Mouse (Mus musculus): ENCODE results near the gene Cep128. TPM values are rescaled to one million over a fixed set of nuclear protein-coding genes. Genes with fewer than 3 reads are reported as not detected.

The Cep128 gene
- total and polyA plus RNA-seq, 3 experiments = 8.9 to 16.1 (median 13.5) TPM

DNA sequence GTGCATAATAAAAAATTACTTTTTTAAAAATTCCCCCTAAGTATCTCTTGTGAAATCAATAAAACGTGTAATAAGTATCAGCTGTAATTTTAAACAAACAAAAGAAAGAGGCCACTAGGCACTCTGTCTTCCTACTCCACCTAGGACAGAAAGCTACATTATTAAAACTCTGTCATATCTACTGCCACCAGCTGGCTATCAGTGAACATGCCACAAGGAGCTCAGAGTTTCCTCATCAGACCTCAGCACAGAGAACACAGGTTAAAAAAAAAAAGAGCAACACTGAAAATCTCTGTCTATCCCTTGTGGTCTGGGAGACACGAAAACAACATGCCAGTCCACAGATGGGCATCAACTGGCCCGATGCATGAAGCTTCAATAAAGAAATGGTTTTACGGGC lies 295.9 kb downstream of the Cep128 start:
- H3K36me3 ChIP-seq (replicated peaks in 1 of 2; ENCODE audit: control insufficient read depth in 1 of 2, insufficient read depth in 1 of 2, low read length in 1 of 2) = peaks cover 0 to 4% of the 10 kb centered on the region in 2 experiments
- no peak overlapping the region for H3K27ac ChIP-seq (ENCODE audit: insufficient read depth, low read depth)
- no peak overlapping the region for H3K9ac ChIP-seq (ENCODE audit: insufficient read depth, low read depth)
- no peak for TF ChIP-seq RCOR1 (conservative IDR thresholded peaks at IDR 0.05; ENCODE audit: low read depth, low read length)
- no peak for TF ChIP-seq TCF12 (IDR thresholded peaks at IDR 0.05; ENCODE audit: low read depth, low read length)
- TF ChIP-seq ETS1 (conservative IDR thresholded peaks at IDR 0.05; ENCODE audit: low read depth, low read length) = no peak
- TF ChIP-seq USF2 (conservative IDR thresholded peaks at IDR 0.05; ENCODE audit: low read depth, low read length) = no peak
- TF ChIP-seq ZNF384 (IDR thresholded peaks at IDR 0.05; ENCODE audit: low read depth, low read length) = no peak
- no peak for TF ChIP-seq UBTF (IDR thresholded peaks at IDR 0.05; ENCODE audit: low read depth, low read length)
- no peak for TF ChIP-seq NRF1 (IDR thresholded peaks at IDR 0.05; ENCODE audit: low read depth, low read length)
- peak; percentile 41 for TF ChIP-seq SMC3 (IDR thresholded peaks at IDR 0.05; ENCODE audit: low read depth, low read length)
- no peak for TF ChIP-seq ZMIZ1 (IDR thresholded peaks at IDR 0.05; ENCODE audit: low read depth, low read length)
- no peak for TF ChIP-seq ZC3H11A (IDR thresholded peaks at IDR 0.05; ENCODE audit: low read depth, low read length)
- TF ChIP-seq MYC (IDR thresholded peaks at IDR 0.05; ENCODE audit: low read depth, low read length) = no peak
- TF ChIP-seq HCFC1 (IDR thresholded peaks at IDR 0.05; ENCODE audit: low read depth, low read length) = no peak
- peak; percentile 30 for TF ChIP-seq RAD21 (IDR thresholded peaks at IDR 0.05; ENCODE audit: low read depth, low read length)
- no peak for TF ChIP-seq IRF4 (IDR thresholded peaks at IDR 0.05; ENCODE audit: low read depth, low read length)
- no peak for TF ChIP-seq NELFE (IDR thresholded peaks at IDR 0.05; ENCODE audit: low read depth, low read length)
- TF ChIP-seq CTCF (conservative IDR thresholded peaks at IDR 0.05 in 1 of 2, IDR thresholded peaks at IDR 0.05 in 1 of 2; ENCODE audit: low read depth in 2 of 2, low read length in 2 of 2) = peak in 1 of 2 experiments; percentile 47; a peak in 2 of 4 replicates
- no peak for TF ChIP-seq JUN (IDR thresholded peaks at IDR 0.05; ENCODE audit: insufficient read depth, low read depth, low read length)
- H3K27me3 ChIP-seq (replicated peaks) = no peaks in the 10 kb centered on the region
- H3K9me3 ChIP-seq (replicated peaks; ENCODE audit: low read length) = no peaks in the 10 kb centered on the region
- peak; percentile 17 for DNase-seq (ENCODE audit: extremely low read depth)
- in situ Hi-C loops (cut with MboI; ENCODE audit: low pct_ligation_motif_present, low pct_unique_long_range_greater_than_20kb, low sequenced_read_pairs) = loop anchor here (25.0 kb wide), 1 partner anchor 351 kb away; the partner anchor contains the start of gene Dio2
- dilution Hi-C loops (cut with MboI; ENCODE audit: extremely low pct_ligation_motif_present, extremely low pct_unique_long_range_greater_than_20kb, low sequenced_read_pairs) = no loop called here
- peaks cover 0 to 2% of the 10 kb centered on the region in 2 experiments; a peak in 1 of 4 replicates for H3K4me1 ChIP-seq (ENCODE audit: control insufficient read depth in 1 of 2, insufficient read depth in 2 of 2)
- H3K4me2 ChIP-seq (ENCODE audit: insufficient read depth, low read depth, poor library complexity, severe bottlenecking) = no peak overlapping the region
- H3K79me2 ChIP-seq (replicated peaks; ENCODE audit: control insufficient read depth, extremely low read depth, insufficient read depth, poor library complexity, severe bottlenecking) = no peaks in the 10 kb centered on the region
- H3K4me3 ChIP-seq (replicated peaks in 1 of 3; ENCODE audit: low read depth in 2 of 3, low read length in 2 of 3, poor library complexity in 1 of 3) = no peak overlapping the region

- dilution Hi-C loops (cut with MboI; ENCODE audit: extremely low pct_ligation_motif_present, extremely low pct_unique_long_range_greater_than_20kb, low sequenced_read_pairs) (no loop called here), in situ Hi-C loops (cut with MboI; ENCODE audit: low pct_ligation_motif_present, low pct_unique_long_range_greater_than_20kb, low sequenced_read_pairs) (loop anchor here (25.0 kb wide), 1 partner anchor 349 kb away; the partner anchor contains the start of gene Dio2)
- H3K4me3 ChIP-seq (replicated peaks in 1 of 3; ENCODE audit: low read depth in 2 of 3, low read length in 2 of 3, poor library complexity in 1 of 3) = no peak overlapping the region
These were observed 298.2 kb downstream of the Cep128 start for GRCm38 (mm10) chr12:91085967-91086366.

More at GRCm38 (mm10) chr12:91085967-91086366, 298.2 kb downstream of the Cep128 start:
- Histone ChIP-seq H3K9me3 (replicated peaks; ENCODE audit: low read length) (no peaks in the 10 kb centered on the region), H3K36me3 (replicated peaks in 1 of 2; ENCODE audit: control insufficient read depth in 1 of 2, insufficient read depth in 1 of 2, low read length in 1 of 2) (peaks cover 0 to 9% of the 10 kb centered on the region in 2 experiments), H3K4me1 (ENCODE audit: control insufficient read depth in 1 of 2, insufficient read depth in 2 of 2) (no peaks in the 10 kb centered on the region), H3K27ac (ENCODE audit: insufficient read depth, low read depth) (no peak overlapping the region), H3K4me2 (ENCODE audit: insufficient read depth, low read depth, poor library complexity, severe bottlenecking) (no peak overlapping the region), H3K27me3 (replicated peaks) (no peaks in the 10 kb centered on the region), H3K79me2 (replicated peaks; ENCODE audit: control insufficient read depth, extremely low read depth, insufficient read depth, poor library complexity, severe bottlenecking) (no peaks in the 10 kb centered on the region), H3K9ac (ENCODE audit: insufficient read depth, low read depth) (no peak overlapping the region)
- no peak for TF ChIP-seq MEF2A (IDR thresholded peaks at IDR 0.05; ENCODE audit: borderline replicate concordance, low read depth, low read length)
- TF ChIP-seq ZKSCAN1 (IDR thresholded peaks at IDR 0.05; ENCODE audit: borderline replicate concordance, low read depth, low read length) = no peak
- TF ChIP-seq ZNF384 (IDR thresholded peaks at IDR 0.05; ENCODE audit: low read depth, low read length) = no peak
- TF ChIP-seq USF1 (IDR thresholded peaks at IDR 0.05; ENCODE audit: low read depth, low read length) = no peak
- TF ChIP-seq EP300 (IDR thresholded peaks at IDR 0.05; ENCODE audit: low read length) = no peak
- TF ChIP-seq NRF1 (IDR thresholded peaks at IDR 0.05; ENCODE audit: low read depth, low read length) = no peak
- no peak for TF ChIP-seq JUND (conservative IDR thresholded peaks at IDR 0.05; ENCODE audit: low read depth, low read length)
- no peak for TF ChIP-seq POLR2AphosphoS2 (IDR thresholded peaks at IDR 0.05; ENCODE audit: low read depth, low read length)
- no peak for TF ChIP-seq MAX (IDR thresholded peaks at IDR 0.05; ENCODE audit: low read length)
- no peak for TF ChIP-seq ETS1 (conservative IDR thresholded peaks at IDR 0.05; ENCODE audit: low read depth, low read length)
- TF ChIP-seq MAFK (IDR thresholded peaks at IDR 0.05; ENCODE audit: insufficient replicate concordance, low read length) = no peak
- no peak for TF ChIP-seq BHLHE40 (IDR thresholded peaks at IDR 0.05; ENCODE audit: low read depth, low read length)
- no peak for TF ChIP-seq RAD21 (IDR thresholded peaks at IDR 0.05; ENCODE audit: low read depth, low read length)
- TF ChIP-seq ELF1 (IDR thresholded peaks at IDR 0.05; ENCODE audit: low read depth, low read length) = no peak
- no peak for DNase-seq (ENCODE audit: extremely low read depth)
